Mouse (Mus musculus) liver, embryonic 16.5 days (tissue): Measurements from ENCODE around the gene Lgals7. TPM values are rescaled to one million over a fixed set of nuclear protein-coding genes. Genes with fewer than 3 reads are reported as not detected.

Experiments
- ATAC-seq: fragments of 200-750 bp; cut with Nextera tagmentation; 2 replicates; pipeline ENCODE4 v1.8.0; 2017; ENCODE audit warnings: low read depth, mild to moderate bottlenecking, moderate number of reproducible peaks, moderate library complexity
- H3K27ac ChIP-seq: fragments of 300-500 bp; sonication (generic); 2 replicates; pipeline ENCODE4 v1.5.1; 2014; ENCODE audit warnings: mild to moderate bottlenecking, low read length
- H3K27me3 ChIP-seq: fragments of 300-500 bp; sonication (generic); 2 replicates; pipeline ENCODE4 v1.6.1; 2014; ENCODE audit warnings: low read depth, low read length, mixed read lengths; ENCODE audit not compliant: control insufficient read depth, insufficient read depth
- H3K36me3 ChIP-seq: fragments of 300-500 bp; sonication (generic); 2 replicates; pipeline ENCODE4 v1.6.1; 2014; ENCODE audit warnings: mild to moderate bottlenecking; ENCODE audit not compliant: control insufficient read depth, insufficient read depth
- H3K4me1 ChIP-seq: fragments of 300-500 bp; sonication (generic); 2 replicates; pipeline ENCODE4 v1.6.1; 2014; ENCODE audit warnings: low read depth, low read length, mixed read lengths; ENCODE audit not compliant: control insufficient read depth
- H3K4me2 ChIP-seq: fragments of 300-500 bp; sonication (generic); 2 replicates; pipeline ENCODE4 v1.6.1; 2014; ENCODE audit warnings: low read depth, low read length, mixed read lengths
- H3K4me3 ChIP-seq: fragments of 300-500 bp; sonication (generic); 2 replicates; pipeline ENCODE4 v1.5.1; 2014; ENCODE audit warnings: low read depth, mild to moderate bottlenecking, low read length
- H3K9ac ChIP-seq: fragments of 300-500 bp; sonication (generic); 2 replicates; pipeline ENCODE4 v1.6.1; 2014; ENCODE audit warnings: low read depth, low read length
- H3K9me3 ChIP-seq: fragments of 300-500 bp; sonication (generic); replicated peaks from 2 replicates; pipeline ENCODE4 v1.6.1; 2016; ENCODE audit warnings: low read length; ENCODE audit not compliant: control insufficient read depth
- WGBS: fragments of 180-500 bp; shearing (Covaris S2); extraction: QIAGEN DNeasy Blood & Tissue Kit; methylation state at CpG from one replicate; pipeline ENCODE4 v1.1.7; 2014; ENCODE audit not compliant: insufficient replicate concordance; 5-methylcytosine and 5-hydroxymethylcytosine counted together
- polyA plus RNA-seq: library from polyadenylated mRNA; unstranded; fragments of >200 nt; fragmentation: Nextera tagmentation; extraction: Ambion mirVana; gene quantifications from 2 replicates; pipeline ENCODE4 v1.2.1, GENCODE M21; 2015

Lgals7 gene
- polyA plus RNA-seq, 1 experiment from 2014 or later = 0.19 TPM

GRCm38 (mm10) chr7:28836936-28837335 lies 26.7 kb upstream of the Lgals7 start:
- Histone ChIP-seq H3K27ac (no peak overlapping the region), H3K9ac (no peak overlapping the region), H3K36me3 (no peaks in the 10 kb centered on the region), H3K4me3 (no peak overlapping the region), H3K27me3 (no peaks in the 10 kb centered on the region), H3K9me3 (no peaks in the 10 kb centered on the region), H3K4me2 (no peak overlapping the region), H3K4me1 (peaks cover 7% of the 10 kb centered on the region)
- no peak for ATAC-seq
- WGBS = 61% methylated on average over 5 of the region's 5 CpGs

DNA sequence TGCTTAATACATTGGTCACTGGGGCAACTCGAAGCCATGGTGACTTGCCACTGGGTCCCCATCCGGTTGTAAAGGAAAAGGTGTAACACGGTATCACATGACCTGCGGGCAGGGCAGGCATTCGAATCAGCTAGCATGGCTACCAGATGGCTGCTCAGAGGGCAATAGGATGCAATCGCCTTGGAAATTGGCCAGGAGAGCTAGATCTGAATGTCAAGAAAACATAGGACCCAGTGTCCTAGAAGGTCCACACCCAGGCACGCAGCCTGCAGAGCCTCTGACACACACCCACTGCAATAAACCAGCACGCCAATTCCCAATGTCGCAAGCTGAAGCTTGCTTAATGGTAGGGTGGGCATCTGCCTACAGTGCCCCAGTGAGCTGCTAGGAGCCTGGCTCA lies 25.3 kb upstream of the Lgals7 start:
- no peaks in the 10 kb centered on the region for H3K9me3 ChIP-seq
- no peak overlapping the region for H3K4me2 ChIP-seq
- no peaks in the 10 kb centered on the region for H3K27me3 ChIP-seq
- H3K4me1 ChIP-seq = peaks cover 3% of the 10 kb centered on the region
- no peaks in the 10 kb centered on the region for H3K36me3 ChIP-seq
- WGBS = 60% methylated on average over 9 of the region's 9 CpGs
- no peak overlapping the region for H3K4me3 ChIP-seq
- peak; percentile 63; the same call in 1 of the 2 replicates for ATAC-seq
- no peak overlapping the region for H3K27ac ChIP-seq
- H3K9ac ChIP-seq = no peak overlapping the region

GRCm38 (mm10) chr7:28847273-28847672 lies 16.4 kb upstream of the Lgals7 start:
- Histone ChIP-seq H3K27me3 (no peaks in the 10 kb centered on the region), H3K27ac (no peak overlapping the region), H3K9ac (no peak overlapping the region), H3K36me3 (no peaks in the 10 kb centered on the region), H3K9me3 (no peaks in the 10 kb centered on the region), H3K4me3 (no peak overlapping the region), H3K4me2 (no peak overlapping the region), H3K4me1 (no peaks in the 10 kb centered on the region)
- ATAC-seq = no peak
- 58% methylated on average over 1 of the region's 1 CpGs for WGBS

- Histone ChIP-seq H3K9ac (no peak overlapping the region), H3K27ac (no peak overlapping the region), H3K4me2 (no peak overlapping the region), H3K4me3 (no peak overlapping the region), H3K9me3 (no peaks in the 10 kb centered on the region), H3K36me3 (no peaks in the 10 kb centered on the region), H3K27me3 (no peaks in the 10 kb centered on the region), H3K4me1 (no peaks in the 10 kb centered on the region)
- 15% methylated on average over 1 of the region's 1 CpGs for WGBS
- no peak for ATAC-seq
Measured at GRCm38 (mm10) chr7:28849700-28850236, 13.9 kb upstream of the Lgals7 start.

DNA sequence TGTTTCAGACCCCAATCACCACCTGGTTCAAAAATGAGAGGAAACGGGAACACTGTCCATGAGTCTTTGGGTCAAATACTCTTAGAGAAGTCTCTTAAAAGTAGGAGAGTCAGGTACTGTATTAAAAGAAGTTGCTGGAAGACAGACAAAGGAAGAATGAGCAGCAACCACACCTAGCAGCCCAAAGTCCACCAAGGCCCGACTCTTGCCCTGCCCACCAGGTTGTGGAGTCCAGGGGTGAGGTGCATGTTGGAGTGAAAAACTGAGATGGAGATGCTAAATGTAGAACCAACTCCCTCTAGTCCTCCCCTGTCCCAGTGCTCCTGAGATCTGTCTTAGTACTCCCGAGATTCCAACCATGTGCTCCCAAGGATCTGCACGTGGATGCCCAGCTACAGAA lies 13.0 kb upstream of the Lgals7 start:
- H3K27me3 ChIP-seq = no peaks in the 10 kb centered on the region
- no peak overlapping the region for H3K27ac ChIP-seq
- no peak overlapping the region for H3K4me2 ChIP-seq
- H3K9me3 ChIP-seq = no peaks in the 10 kb centered on the region
- H3K36me3 ChIP-seq = no peaks in the 10 kb centered on the region
- H3K4me1 ChIP-seq = no peaks in the 10 kb centered on the region
- ATAC-seq = no peak
- 52% methylated on average over 4 of the region's 4 CpGs for WGBS
- H3K9ac ChIP-seq = no peak overlapping the region
- no peak overlapping the region for H3K4me3 ChIP-seq

DNA sequence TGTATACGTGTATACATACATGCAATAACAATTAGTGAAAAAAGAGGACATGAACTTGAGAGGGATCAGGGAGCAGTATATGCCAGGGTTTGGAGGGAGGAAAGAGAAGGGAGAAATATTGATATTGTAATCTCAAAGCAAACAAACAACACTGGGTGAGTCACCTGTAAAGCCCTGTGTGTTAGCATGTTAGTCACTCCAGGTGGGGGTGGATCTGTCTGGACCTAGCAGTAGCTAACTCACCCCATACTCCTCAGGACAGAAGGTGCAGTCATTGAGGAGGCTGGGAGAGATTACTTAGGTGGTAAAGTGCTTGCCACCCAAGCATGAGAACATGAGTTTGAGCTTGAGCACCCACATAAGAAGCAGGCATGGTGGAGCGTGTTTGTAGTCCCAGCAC lies 3.7 kb upstream of the Lgals7 start:
- WGBS = 80% methylated on average over 2 of the region's 2 CpGs
- ATAC-seq = no peak

GRCm38 (mm10) chr7:28860898-28861297 lies 2.8 kb upstream of the Lgals7 start:
- ATAC-seq = no peak

More for the DNA sequence above, 3.7 kb upstream of the Lgals7 start:
- Histone ChIP-seq H3K27ac (no peak overlapping the region), H3K4me3 (no peak overlapping the region), H3K9me3 (0 out of 2 replicates have a peak, but pooled peaks cover 2% of the 10 kb centered on the region), H3K27me3 (no peaks in the 10 kb centered on the region), H3K36me3 (no peaks in the 10 kb centered on the region), H3K4me1 (no peaks in the 10 kb centered on the region), H3K4me2 (no peak overlapping the region), H3K9ac (no peak overlapping the region)

GRCm38 (mm10) chr7:28862817-28863499 lies 695 bp upstream of the Lgals7 start:
- no peaks in the 10 kb centered on the region for H3K27me3 ChIP-seq
- H3K27ac ChIP-seq = no peak overlapping the region
- peaks cover 13% of the 10 kb centered on the region for H3K4me1 ChIP-seq
- WGBS = 73% methylated on average over 15 of the region's 15 CpGs
- no peak overlapping the region for H3K4me3 ChIP-seq
- H3K9me3 ChIP-seq = 0 out of 2 replicates have a peak, but pooled peaks cover 2% of the 10 kb centered on the region
- H3K36me3 ChIP-seq = no peaks in the 10 kb centered on the region
- no peak overlapping the region for H3K9ac ChIP-seq
- no peak overlapping the region for H3K4me2 ChIP-seq
- no peak for ATAC-seq

More at GRCm38 (mm10) chr7:28860898-28861297, 2.8 kb upstream of the Lgals7 start:
- 75% methylated on average over 6 of the region's 6 CpGs for WGBS
- no peak overlapping the region for H3K4me3 ChIP-seq
- no peaks in the 10 kb centered on the region for H3K27me3 ChIP-seq
- no peak overlapping the region for H3K27ac ChIP-seq
- no peak overlapping the region for H3K9ac ChIP-seq
- 0 out of 2 replicates have a peak, but pooled peaks cover 2% of the 10 kb centered on the region for H3K9me3 ChIP-seq
- H3K4me2 ChIP-seq = no peak overlapping the region
- H3K4me1 ChIP-seq = peaks cover 4% of the 10 kb centered on the region
- no peaks in the 10 kb centered on the region for H3K36me3 ChIP-seq

DNA sequence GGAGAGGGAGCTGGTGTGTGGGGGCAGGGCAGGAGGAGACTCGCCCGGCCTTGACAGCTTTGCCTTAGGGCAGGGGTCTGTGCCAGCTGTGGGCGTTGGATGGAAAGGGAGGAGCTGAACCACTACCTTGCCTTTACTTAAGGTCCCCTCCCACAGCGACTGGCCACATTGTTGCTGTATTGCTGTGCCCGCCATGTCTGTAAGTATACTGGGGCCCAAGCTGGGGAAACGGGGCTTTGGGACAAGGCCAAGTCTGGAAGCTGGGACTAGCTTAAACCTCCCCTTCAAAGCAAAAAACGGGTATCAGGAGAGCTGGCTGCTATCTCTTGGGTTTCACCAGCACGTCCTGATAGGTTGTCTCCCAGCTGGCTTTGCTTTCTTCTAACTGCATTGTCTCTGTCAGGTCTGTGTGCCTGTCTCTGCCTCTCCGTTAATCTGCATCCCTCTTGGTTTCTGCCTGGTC lies 666 bp downstream of the Lgals7 start:
- no peak overlapping the region for H3K27ac ChIP-seq
- ATAC-seq = no peak

More for the DNA sequence above, 666 bp downstream of the Lgals7 start:
- no peaks in the 10 kb centered on the region for H3K27me3 ChIP-seq
- H3K9ac ChIP-seq = no peak overlapping the region
- no peak overlapping the region for H3K4me3 ChIP-seq
- no peak overlapping the region for H3K4me2 ChIP-seq
- peaks cover 13% of the 10 kb centered on the region for H3K4me1 ChIP-seq
- H3K36me3 ChIP-seq = no peaks in the 10 kb centered on the region
- WGBS = 38% methylated on average over 9 of the region's 9 CpGs
- 0 out of 2 replicates have a peak, but pooled peaks cover 2% of the 10 kb centered on the region for H3K9me3 ChIP-seq
